Mouse (Mus musculus) E14TG2a.4 (cell line): ENCODE data around the gene Hoxa7.

Source experiments
- CTCF ChIP-seq: conservative IDR thresholded peaks from 2 replicates; pipeline ENCODE4 v1.5.1; 2014; ENCODE audit warnings: low read length
- NANOG ChIP-seq: IDR thresholded peaks from 2 replicates; pipeline ENCODE4 v1.6.1; 2014; ENCODE audit warnings: borderline replicate concordance, low read length, mixed read lengths
- POU5F1 ChIP-seq: IDR thresholded peaks from 2 replicates; pipeline ENCODE4 v1.6.1; 2014; ENCODE audit warnings: low read length, borderline replicate concordance

DNA sequence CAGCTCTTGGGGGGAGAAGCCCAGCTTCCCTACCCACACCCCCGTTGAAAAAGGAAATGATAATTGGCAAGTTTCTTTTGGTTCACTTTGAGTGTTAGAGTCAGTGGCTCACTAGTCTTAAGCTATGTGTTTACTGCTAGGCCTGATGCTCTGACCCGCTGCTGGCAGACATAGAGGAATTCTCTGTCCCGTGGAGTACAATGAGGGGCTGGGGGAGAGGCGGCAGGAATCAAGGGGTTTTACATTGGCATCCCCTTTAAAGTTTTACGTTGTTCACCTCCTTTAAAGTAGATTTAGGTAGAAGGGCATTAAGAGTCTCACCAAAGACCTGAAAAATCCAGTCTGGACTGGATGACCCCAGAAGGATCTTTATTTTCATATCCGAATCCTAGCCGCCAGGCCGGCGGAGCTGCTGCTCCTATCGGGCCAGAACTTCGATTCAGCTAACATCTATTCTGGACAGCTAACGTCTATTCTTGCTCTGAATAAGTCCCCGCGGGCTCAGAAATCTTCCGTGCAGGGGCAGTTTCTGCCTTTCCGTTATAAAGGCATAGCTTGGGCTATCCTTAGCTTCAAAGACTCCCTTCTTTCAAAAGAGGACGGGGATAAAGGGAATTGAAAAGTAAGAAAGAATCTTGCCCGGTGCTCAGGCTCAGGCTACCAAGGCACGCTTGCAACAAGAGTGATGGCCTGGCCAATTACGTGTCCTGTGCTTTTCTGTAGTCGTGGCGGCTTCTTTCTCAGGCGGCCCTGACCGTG is 30.5 kb upstream of the Hoxa7 start:
- TF ChIP-seq NANOG (no peak), CTCF (no peak), POU5F1 (no peak)
